Mouse (Mus musculus) brain, embryonic 14.5 days (tissue): ENCODE data around the gene Nudt22.

ENCODE experiments used
- CTCF ChIP-seq: fragments of 200-500 bp; IDR thresholded peaks from 2 replicates; pipeline ENCODE4 v1.5.1; 2012; ENCODE audit warnings: inconsistent platforms, mild to moderate bottlenecking, moderate library complexity, borderline replicate concordance; ENCODE audit not compliant: insufficient read depth, insufficient read length; ENCODE audit errors: extremely low read depth
- POLR2A ChIP-seq: fragments of 200-500 bp; IDR thresholded peaks from 2 replicates; pipeline ENCODE4 v1.6.1; 2012; ENCODE audit warnings: mild to moderate bottlenecking, inconsistent platforms, borderline replicate concordance; ENCODE audit not compliant: poor library complexity, insufficient read depth, insufficient read length, severe bottlenecking; ENCODE audit errors: extremely low read depth

- TF ChIP-seq POLR2A (no peak), CTCF (no peak)
Measured at GRCm38 (mm10) chr19:6993011-6993770, 2.7 kb downstream of the Nudt22 start.
